Mouse (Mus musculus) layer of hippocampus, adult 8-10 months (tissue): Measurements from ENCODE around the gene Irf2bp2. TPM values are rescaled to one million over a fixed set of nuclear protein-coding genes. Genes with fewer than 3 reads are reported as not detected.
A peak's percentile ranks its signal among the peaks of the same experiment; 100 is the strongest.

ENCODE experiments used
- DNase-seq, 2 experiments: peaks; one replicate each; pipeline ENCODE4 v3.0.0; 2022; ENCODE audit warnings: low spot score in 2 of 2
- total RNA-seq, 4 experiments: library from RNA; stranded (reverse); gene quantifications; 2 replicates each; pipeline ENCODE4 v1.2.4; 2022

Gene Irf2bp2
- total RNA-seq, 4 experiments from 2014 or later = 53.5 to 58.0 (median 56.2) TPM

DNA sequence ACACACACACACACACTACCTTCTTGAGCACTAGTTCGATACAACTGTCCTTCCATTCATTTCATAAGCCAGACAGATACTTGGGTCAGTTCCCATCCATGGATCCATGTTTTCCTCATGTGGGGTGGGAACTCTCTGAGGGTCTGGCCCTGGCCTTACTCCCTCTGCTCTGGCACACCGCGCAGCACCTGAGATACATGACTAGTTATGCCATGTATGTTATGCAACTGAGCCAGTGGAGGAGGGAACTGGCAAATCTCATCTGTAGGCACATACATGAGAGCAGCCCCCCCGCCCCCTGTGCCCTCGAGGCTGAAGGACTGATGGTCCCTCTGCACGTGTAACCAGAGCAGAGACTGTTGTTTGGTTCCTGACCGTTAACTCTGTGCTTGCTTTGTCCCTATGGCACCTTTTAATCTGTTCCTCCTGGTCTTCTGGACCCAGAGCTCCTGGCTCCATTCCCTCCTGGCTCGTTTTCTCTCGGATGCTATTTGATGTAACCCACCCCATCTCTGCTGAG, 23.2 kb downstream of the Irf2bp2 start:
- no peak for DNase-seq

DNA sequence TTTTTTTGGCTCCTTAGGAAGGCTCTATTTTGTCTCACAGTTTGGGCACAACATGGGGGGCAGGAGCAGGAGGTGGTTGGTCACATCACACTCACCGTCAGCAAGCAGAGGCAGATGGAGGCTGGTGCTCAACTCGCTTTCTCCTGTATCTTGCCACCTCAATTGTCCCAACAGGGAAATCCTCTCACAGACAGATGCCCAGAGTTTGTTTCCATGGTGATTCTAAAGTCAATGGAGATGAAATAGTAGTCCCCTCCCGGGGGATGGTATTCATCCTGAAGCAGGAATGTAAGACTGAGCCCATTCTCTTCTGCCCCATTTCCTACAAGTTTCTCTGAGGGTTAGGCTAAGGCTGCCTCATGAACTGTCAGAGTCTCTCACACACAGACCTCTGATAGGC, 23.7 kb downstream of the Irf2bp2 start:
- DNase-seq = no peak

GRCm38 (mm10) chr8:126569638-126570037, 24.1 kb downstream of the Irf2bp2 start:
- no peak for DNase-seq

DNA sequence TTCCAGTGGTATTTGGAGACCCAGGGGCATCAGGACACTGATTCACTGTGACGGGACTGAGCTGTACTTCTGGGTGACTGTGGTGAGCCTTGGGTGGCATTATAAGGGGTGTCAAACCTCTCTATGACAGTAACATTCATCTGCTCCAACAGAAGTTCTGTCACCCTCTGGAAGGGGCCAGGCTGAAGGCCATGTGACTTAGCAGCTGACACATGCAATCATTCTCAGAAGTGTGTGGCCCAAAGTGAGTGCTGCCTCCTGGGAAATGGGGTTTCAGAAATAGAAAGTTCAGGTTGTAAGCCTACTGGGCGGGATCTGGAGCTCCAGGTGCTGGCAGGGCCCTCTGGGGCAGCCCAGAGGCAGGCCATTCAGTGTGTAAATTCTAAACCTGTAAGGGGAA, 26.1 kb downstream of the Irf2bp2 start:
- DNase-seq = no peak

GRCm38 (mm10) chr8:126566446-126567062, 27.2 kb downstream of the Irf2bp2 start:
- peak; percentile 62 to 67 for DNase-seq

DNA sequence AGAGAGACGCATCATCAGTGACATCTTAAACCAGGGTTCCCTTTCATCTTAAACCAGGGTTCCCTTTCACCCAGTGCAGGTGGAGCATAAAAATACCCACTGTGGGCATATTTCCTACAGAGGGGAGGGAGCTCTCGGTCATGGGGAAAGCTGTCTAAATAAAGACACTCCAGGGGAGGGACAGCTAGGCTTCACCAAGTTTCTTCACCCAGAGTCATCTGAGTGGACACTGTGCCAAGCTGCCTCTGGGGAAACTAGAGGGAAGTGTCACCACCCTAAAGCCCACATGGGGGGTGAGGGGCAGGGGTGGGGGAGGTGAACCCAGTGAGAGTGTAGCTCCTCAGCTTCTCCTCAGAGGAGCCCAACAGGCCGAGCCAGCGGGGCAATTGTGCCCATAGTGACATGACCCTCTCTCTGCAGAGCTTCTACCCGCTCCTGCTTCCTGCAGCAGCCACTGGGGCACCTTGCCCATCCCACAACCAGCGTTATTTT, 27.8 kb downstream of the Irf2bp2 start:
- no peak for DNase-seq

DNA sequence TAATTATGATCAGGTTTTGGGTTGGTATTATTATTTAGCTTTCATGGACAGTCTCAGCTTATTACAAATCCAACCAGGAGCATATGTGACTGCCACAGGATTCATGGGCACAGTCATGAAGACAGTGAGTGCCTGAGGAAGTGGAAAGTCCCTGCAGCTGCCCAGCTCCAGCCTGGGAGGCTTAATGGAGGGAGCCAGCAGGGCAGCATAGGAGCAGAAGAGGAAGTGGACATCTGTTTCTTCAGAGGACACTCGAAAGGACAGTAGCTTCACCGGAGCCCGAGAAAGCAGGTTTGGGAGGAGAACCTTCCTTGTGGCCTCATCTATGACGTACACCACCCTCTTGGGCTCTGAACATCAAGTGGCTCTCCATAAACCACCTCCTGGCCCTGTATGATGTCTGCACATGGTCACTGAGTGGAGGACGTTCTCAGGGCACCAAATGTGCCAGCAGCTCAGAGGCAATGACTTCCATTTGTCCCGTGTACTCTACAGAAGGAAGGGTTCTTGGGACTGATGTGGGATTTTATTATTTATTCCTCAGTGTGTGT, 28.5 kb downstream of the Irf2bp2 start:
- no peak for DNase-seq

- DNase-seq = no peak
These were observed 29.1 kb downstream of the Irf2bp2 start for GRCm38 (mm10) chr8:126564551-126565154.

- DNase-seq = no peak
These were observed 32.4 kb downstream of the Irf2bp2 start for GRCm38 (mm10) chr8:126561316-126561841.

DNA sequence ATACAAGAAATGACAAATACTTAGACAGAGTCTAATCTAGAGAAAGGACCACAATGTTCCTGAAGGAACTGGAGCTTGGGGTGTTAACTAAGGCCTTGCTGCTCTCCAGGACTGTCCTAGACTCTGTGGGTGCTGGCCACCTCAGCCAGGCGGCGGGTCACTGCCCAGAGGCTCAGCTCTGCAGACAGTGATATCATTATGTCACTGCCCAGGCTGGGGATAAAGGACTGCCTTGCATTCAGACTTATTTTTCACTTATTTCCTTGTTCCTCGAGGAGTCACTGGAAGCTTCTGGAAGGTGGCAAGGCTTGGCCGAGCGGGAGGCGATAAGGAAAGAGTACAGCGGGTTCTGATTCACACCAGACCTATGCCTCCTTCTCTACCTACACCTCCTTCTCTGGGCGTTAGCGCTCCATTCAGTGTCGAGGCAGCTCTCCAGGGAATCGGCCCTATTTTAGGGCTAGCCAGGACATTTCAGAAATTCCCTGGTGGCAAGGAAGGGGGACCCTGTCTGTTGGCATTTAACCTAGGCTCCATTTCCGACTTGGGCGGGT, 35.3 kb downstream of the Irf2bp2 start:
- DNase-seq = no peak

DNA sequence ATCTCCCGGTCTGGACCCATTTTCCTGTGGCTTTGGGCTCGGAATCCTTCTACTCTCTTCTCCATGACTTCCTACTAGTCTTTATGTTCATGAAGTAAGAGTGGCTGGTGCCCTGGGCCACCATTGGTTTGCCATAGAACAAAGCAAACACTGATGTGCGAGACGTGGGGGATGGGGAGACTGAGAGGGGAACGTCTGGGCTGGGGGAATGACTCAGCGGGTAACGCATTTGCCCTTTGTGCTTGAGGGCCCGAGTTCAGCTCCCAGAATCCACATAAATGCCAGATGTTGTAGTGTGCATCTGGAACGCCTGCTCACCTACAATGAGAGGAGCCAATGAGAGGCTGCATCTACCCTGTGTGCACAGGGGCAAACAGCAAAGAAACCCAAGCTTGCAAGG, 36.4 kb downstream of the Irf2bp2 start:
- DNase-seq = no peak

GRCm38 (mm10) chr8:126556691-126557090, 37.1 kb downstream of the Irf2bp2 start:
- DNase-seq = no peak

GRCm38 (mm10) chr8:126554741-126555140, 39.0 kb downstream of the Irf2bp2 start:
- DNase-seq = no peak

DNA sequence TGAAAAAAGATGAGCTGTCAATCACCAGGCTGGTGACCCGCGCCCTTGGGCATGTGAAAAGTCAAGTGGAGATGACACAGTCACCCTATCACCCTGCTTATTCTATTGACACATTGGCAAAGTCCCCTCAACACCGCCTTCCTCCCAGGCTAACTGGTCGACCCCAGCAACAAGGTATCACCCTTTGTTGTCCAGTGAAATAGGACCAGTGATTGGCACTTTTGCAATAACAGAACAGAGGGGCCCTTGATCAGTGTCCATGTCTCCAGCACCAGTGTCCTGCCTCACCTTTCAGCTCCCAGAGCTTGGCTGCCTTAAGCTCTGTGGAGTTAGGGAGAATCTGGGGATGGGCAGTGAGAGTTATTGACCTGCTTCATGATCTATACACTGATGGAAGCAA, 41.9 kb downstream of the Irf2bp2 start:
- DNase-seq = no peak

DNA sequence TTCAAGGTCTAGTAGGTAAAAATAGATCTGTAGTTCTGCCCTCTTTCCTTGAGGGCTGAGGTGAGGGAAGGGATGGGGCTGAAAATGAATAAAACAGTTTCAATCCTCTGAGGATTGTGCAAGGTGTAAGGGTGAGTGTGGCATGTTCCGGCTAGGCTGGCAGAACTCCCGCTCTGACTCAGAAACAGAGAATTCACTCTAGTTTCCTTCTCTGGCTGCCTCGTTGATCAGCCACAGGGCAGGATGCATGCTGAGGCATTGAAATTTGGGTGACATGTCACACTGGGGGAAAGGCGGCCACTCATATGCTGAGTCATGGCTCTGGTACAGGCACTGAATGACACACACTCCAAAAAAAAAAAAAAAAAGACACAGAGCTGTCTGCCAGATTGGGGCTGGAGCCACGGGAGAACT, 42.8 kb downstream of the Irf2bp2 start:
- DNase-seq = no peak

DNA sequence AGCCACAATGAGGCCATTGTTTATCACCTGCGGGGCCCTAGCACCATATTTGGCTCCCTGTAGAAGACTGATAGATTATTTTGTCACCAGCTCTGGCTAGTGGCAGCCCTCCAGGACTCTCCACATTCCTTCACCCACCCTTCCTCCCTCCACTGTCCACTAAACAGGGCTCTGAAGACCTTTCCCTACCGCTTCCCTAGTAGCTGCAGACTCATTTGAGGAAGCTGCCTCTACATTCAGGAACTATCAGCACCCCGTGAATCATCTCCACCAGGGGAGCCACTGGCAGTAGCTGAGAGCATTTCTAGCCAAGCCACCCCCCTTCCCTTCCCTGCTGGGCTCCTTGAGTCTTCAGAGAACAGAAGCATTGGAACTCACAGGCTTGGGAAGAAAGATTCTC, 45.9 kb downstream of the Irf2bp2 start:
- DNase-seq = no peak

GRCm38 (mm10) chr8:126547361-126547760, 46.4 kb downstream of the Irf2bp2 start:
- no peak for DNase-seq

DNA sequence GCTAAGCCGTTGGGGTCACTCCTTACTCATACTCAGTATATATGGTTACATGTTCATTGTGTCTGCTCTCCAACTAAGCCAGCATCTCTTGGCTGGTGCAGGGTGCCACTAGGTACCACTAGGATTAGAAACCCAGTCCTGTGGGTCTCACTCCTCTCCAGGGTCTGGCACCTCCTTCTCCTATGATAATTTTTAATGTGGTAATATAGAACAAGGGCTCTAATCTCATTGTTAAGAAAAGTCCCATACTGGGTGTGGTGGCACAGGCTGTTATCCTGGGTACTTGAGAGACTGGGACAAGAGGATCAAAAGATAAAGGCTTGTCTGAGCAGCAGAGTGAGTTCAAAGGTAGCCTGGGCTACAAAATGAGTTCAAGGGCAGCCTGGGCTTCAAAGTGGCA, 47.3 kb downstream of the Irf2bp2 start:
- DNase-seq = no peak

- peak in 1 of 2 experiments; percentile 52 for DNase-seq
These were observed 50.4 kb downstream of the Irf2bp2 start for GRCm38 (mm10) chr8:126543407-126543806.

DNA sequence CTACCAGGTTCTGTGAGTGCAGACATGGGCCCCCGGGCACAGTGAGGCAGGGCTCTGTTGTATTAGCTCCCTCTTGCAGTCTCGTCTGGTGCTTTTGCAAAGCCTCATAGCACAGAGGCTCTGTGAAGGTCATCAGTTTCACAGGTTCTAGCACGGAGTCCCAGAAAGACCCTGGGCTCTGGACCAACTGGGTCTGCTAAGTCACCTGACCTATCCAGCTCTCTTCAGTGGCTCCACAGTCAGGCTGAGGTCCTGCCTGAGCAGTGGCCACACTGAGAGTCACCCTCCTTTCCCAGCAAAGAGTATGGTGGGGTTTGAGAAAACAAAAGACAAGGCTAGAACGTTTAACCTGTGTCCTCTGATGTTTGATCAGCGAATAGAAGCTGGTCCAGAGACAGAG, 51.0 kb downstream of the Irf2bp2 start:
- no peak for DNase-seq

GRCm38 (mm10) chr8:126542090-126542689, 51.6 kb downstream of the Irf2bp2 start:
- no peak for DNase-seq

- DNase-seq = no peak
These were observed 53.5 kb downstream of the Irf2bp2 start for GRCm38 (mm10) chr8:126540298-126540697.
